Mouse (Mus musculus) hindbrain, embryonic 13.5 days (tissue): ENCODE data around the gene Acvr1b. TPM values are rescaled to one million over a fixed set of nuclear protein-coding genes. Genes with fewer than 3 reads are reported as not detected.
A peak's percentile ranks its signal among the peaks of the same experiment; 100 is the strongest.

Source experiments
- ATAC-seq: fragments of 200-750 bp; cut with Nextera tagmentation; 2 replicates; pipeline ENCODE4 v1.8.0; 2017; ENCODE audit warnings: moderate TSS enrichment; ENCODE audit not compliant: low FRiP score
- H3K27ac ChIP-seq: fragments of 300-500 bp; sonication (generic); 2 replicates; pipeline ENCODE4 v1.5.1; 2015; ENCODE audit warnings: inconsistent platforms, mild to moderate bottlenecking, moderate library complexity
- H3K27me3 ChIP-seq: fragments of 300-500 bp; sonication (generic); 2 replicates; pipeline ENCODE4 v1.6.1; 2015; ENCODE audit warnings: mild to moderate bottlenecking, inconsistent platforms
- H3K36me3 ChIP-seq: fragments of 300-500 bp; sonication (generic); 2 replicates; pipeline ENCODE4 v1.6.1; 2015; ENCODE audit warnings: mild to moderate bottlenecking, inconsistent platforms
- H3K4me1 ChIP-seq: fragments of 300-500 bp; sonication (generic); replicated peaks from 2 replicates; pipeline ENCODE4 v1.6.1; 2015; ENCODE audit warnings: inconsistent platforms
- H3K4me2 ChIP-seq: fragments of 300-500 bp; sonication (generic); 2 replicates; pipeline ENCODE4 v1.6.1; 2015; ENCODE audit warnings: inconsistent platforms, mild to moderate bottlenecking, moderate library complexity
- H3K4me3 ChIP-seq: fragments of 300-500 bp; sonication (generic); 2 replicates; pipeline ENCODE4 v1.5.1; 2015; ENCODE audit warnings: mild to moderate bottlenecking, inconsistent platforms
- H3K9ac ChIP-seq: fragments of 300-500 bp; sonication (generic); 2 replicates; pipeline ENCODE4 v1.6.1; 2015; ENCODE audit warnings: mild to moderate bottlenecking, inconsistent platforms
- H3K9me3 ChIP-seq: fragments of 300-500 bp; sonication (generic); 2 replicates; pipeline ENCODE4 v1.6.1; 2016; ENCODE audit warnings: inconsistent platforms
- WGBS: fragments of 180-500 bp; shearing (Covaris S2); methylation state at CpG from one replicate; pipeline ENCODE4 v1.1.7; 2015; 5-methylcytosine and 5-hydroxymethylcytosine counted together
- polyA plus RNA-seq: library from polyadenylated mRNA; unstranded; fragments of >200 nt; fragmentation: Nextera tagmentation; extraction: Ambion mirVana; gene quantifications from 2 replicates; pipeline ENCODE4 v1.2.1, GENCODE M21; 2015

Acvr1b gene
- polyA plus RNA-seq, 1 experiment from 2014 or later = 20.5 TPM

GRCm38 (mm10) chr15:101228866-101229590 is 55.2 kb downstream of the Acvr1b start:
- no peak overlapping the region for H3K4me3 ChIP-seq

GRCm38 (mm10) chr15:101230503-101230902 is 56.6 kb downstream of the Acvr1b start:
- no peak overlapping the region for H3K9ac ChIP-seq
- no peaks in the 10 kb centered on the region for H3K9me3 ChIP-seq
- WGBS = 95% methylated on average over 19 of the region's 19 CpGs
- H3K4me3 ChIP-seq = no peak overlapping the region
- H3K4me1 ChIP-seq = peaks cover 21% of the 10 kb centered on the region
- ATAC-seq = no peak
- H3K4me2 ChIP-seq = no peak overlapping the region
- H3K27me3 ChIP-seq = peaks cover 21% of the 10 kb centered on the region
- peaks cover 27% of the 10 kb centered on the region for H3K36me3 ChIP-seq
- H3K27ac ChIP-seq = no peak overlapping the region

More at GRCm38 (mm10) chr15:101228866-101229590, 55.2 kb downstream of the Acvr1b start:
- no peaks in the 10 kb centered on the region for H3K9me3 ChIP-seq
- H3K9ac ChIP-seq = 0 out of 2 replicates have a peak overlapping the region, but pooled peaks have one; percentile 2
- peaks cover 28% of the 10 kb centered on the region for H3K4me1 ChIP-seq
- 90% methylated on average over 21 of the region's 21 CpGs for WGBS
- H3K36me3 ChIP-seq = peaks cover 27% of the 10 kb centered on the region
- H3K27me3 ChIP-seq = peaks cover 28% of the 10 kb centered on the region
- ATAC-seq = no peak
- H3K27ac ChIP-seq = no peak overlapping the region
- H3K4me2 ChIP-seq = no peak overlapping the region

- ATAC-seq = no peak
- H3K4me3 ChIP-seq = peak overlapping the region; percentile 26
- no peaks in the 10 kb centered on the region for H3K9me3 ChIP-seq
- H3K27ac ChIP-seq = no peak overlapping the region
- peaks cover 16% of the 10 kb centered on the region; the same call in 1 of the 2 replicates for H3K27me3 ChIP-seq
- H3K4me1 ChIP-seq = peaks cover 27% of the 10 kb centered on the region
- 78% methylated on average over 23 of the region's 23 CpGs for WGBS
- H3K9ac ChIP-seq = peak overlapping the region; percentile 59; the same call in 1 of the 2 replicates
- peak overlapping the region; percentile 50 for H3K4me2 ChIP-seq
- H3K36me3 ChIP-seq = peaks cover 27% of the 10 kb centered on the region
Observed at GRCm38 (mm10) chr15:101230995-101231647, 57.3 kb downstream of the Acvr1b start.

GRCm38 (mm10) chr15:101231648-101232180 is 57.8 kb downstream of the Acvr1b start:
- peak; percentile 28; the same call in 1 of the 2 replicates for ATAC-seq
- Histone ChIP-seq H3K36me3 (peaks cover 27% of the 10 kb centered on the region), H3K27me3 (peaks cover 14% of the 10 kb centered on the region; the same call in 1 of the 2 replicates), H3K4me2 (peak overlapping the region; percentile 50), H3K4me1 (peaks cover 28% of the 10 kb centered on the region), H3K9me3 (no peaks in the 10 kb centered on the region), H3K27ac (no peak overlapping the region), H3K9ac (peak overlapping the region; percentile 59; the same call in 1 of the 2 replicates), H3K4me3 (peak overlapping the region; percentile 26)
- WGBS = 61% methylated on average over 56 of the region's 56 CpGs

GRCm38 (mm10) chr15:101232607-101233006 is 58.7 kb downstream of the Acvr1b start:
- no peak overlapping the region for H3K4me2 ChIP-seq
- no peak for ATAC-seq
- H3K4me3 ChIP-seq = no peak overlapping the region
- 81% methylated on average over 4 of the region's 4 CpGs for WGBS
- peaks cover 28% of the 10 kb centered on the region for H3K4me1 ChIP-seq
- peaks cover 27% of the 10 kb centered on the region for H3K36me3 ChIP-seq
- H3K27ac ChIP-seq = no peak overlapping the region
- no peaks in the 10 kb centered on the region for H3K9me3 ChIP-seq
- H3K9ac ChIP-seq = 0 out of 2 replicates have a peak overlapping the region, but pooled peaks have one; percentile 29
- H3K27me3 ChIP-seq = peaks cover 10% of the 10 kb centered on the region; the same call in 1 of the 2 replicates

- Histone ChIP-seq H3K27ac (no peak overlapping the region), H3K9ac (no peak overlapping the region), H3K4me1 (peaks cover 23% of the 10 kb centered on the region), H3K4me2 (no peak overlapping the region), H3K4me3 (no peak overlapping the region), H3K27me3 (peaks cover 15% of the 10 kb centered on the region; the same call in 1 of the 2 replicates), H3K36me3 (peaks cover 27% of the 10 kb centered on the region), H3K9me3 (no peaks in the 10 kb centered on the region)
- no peak for ATAC-seq
- WGBS = 89% methylated on average over 3 of the region's 3 CpGs
Observed at GRCm38 (mm10) chr15:101233183-101233582, 59.3 kb downstream of the Acvr1b start.

- Histone ChIP-seq H3K27me3 (peaks cover 20% of the 10 kb centered on the region), H3K4me2 (no peak overlapping the region), H3K9ac (no peak overlapping the region), H3K4me3 (no peak overlapping the region), H3K27ac (no peak overlapping the region), H3K4me1 (peaks cover 22% of the 10 kb centered on the region), H3K36me3 (peaks cover 27% of the 10 kb centered on the region), H3K9me3 (no peaks in the 10 kb centered on the region)
- no peak for ATAC-seq
- 14% methylated on average over 11 of the region's 11 CpGs for WGBS
Observed at GRCm38 (mm10) chr15:101233641-101234275, 59.9 kb downstream of the Acvr1b start.

- H3K4me3 ChIP-seq = no peak overlapping the region
- 0 out of 2 replicates have a peak overlapping the region, but pooled peaks have one; percentile 13 for H3K9ac ChIP-seq
- WGBS = 55% methylated on average over 10 of the region's 10 CpGs
- peaks cover 27% of the 10 kb centered on the region for H3K4me1 ChIP-seq
- H3K36me3 ChIP-seq = peaks cover 20% of the 10 kb centered on the region
- H3K4me2 ChIP-seq = no peak overlapping the region
- ATAC-seq = no peak
- H3K27me3 ChIP-seq = peaks cover 27% of the 10 kb centered on the region
- H3K27ac ChIP-seq = no peak overlapping the region
- no peaks in the 10 kb centered on the region for H3K9me3 ChIP-seq
Observed at GRCm38 (mm10) chr15:101234611-101235341, 60.9 kb downstream of the Acvr1b start.

GRCm38 (mm10) chr15:101235342-101235698 is 61.5 kb downstream of the Acvr1b start:
- Histone ChIP-seq H3K27ac (no peak overlapping the region), H3K4me3 (no peak overlapping the region), H3K36me3 (peaks cover 14% of the 10 kb centered on the region), H3K4me1 (peaks cover 27% of the 10 kb centered on the region), H3K9me3 (no peaks in the 10 kb centered on the region), H3K27me3 (peaks cover 29% of the 10 kb centered on the region), H3K4me2 (no peak overlapping the region), H3K9ac (0 out of 2 replicates have a peak overlapping the region, but pooled peaks have one; percentile 13)
- 34% methylated on average over 5 of the region's 5 CpGs for WGBS
- ATAC-seq = no peak

GRCm38 (mm10) chr15:101235728-101236327 is 62.0 kb downstream of the Acvr1b start:
- H3K9me3 ChIP-seq = no peaks in the 10 kb centered on the region
- 0 out of 2 replicates have a peak, but pooled peaks have one; percentile 12 for ATAC-seq

GRCm38 (mm10) chr15:101236878-101237277 is 63.0 kb downstream of the Acvr1b start:
- Histone ChIP-seq H3K4me2 (no peak overlapping the region), H3K4me3 (no peak overlapping the region), H3K9ac (no peak overlapping the region), H3K27me3 (peaks cover 33% of the 10 kb centered on the region), H3K9me3 (no peaks in the 10 kb centered on the region), H3K27ac (no peak overlapping the region), H3K4me1 (peaks cover 26% of the 10 kb centered on the region), H3K36me3 (no peaks in the 10 kb centered on the region)
- WGBS = 12% methylated on average over 3 of the region's 3 CpGs
- no peak for ATAC-seq

More at GRCm38 (mm10) chr15:101235728-101236327, 62.0 kb downstream of the Acvr1b start:
- Histone ChIP-seq H3K27ac (no peak overlapping the region), H3K4me2 (no peak overlapping the region), H3K4me1 (peaks cover 28% of the 10 kb centered on the region), H3K27me3 (peaks cover 29% of the 10 kb centered on the region), H3K4me3 (no peak overlapping the region), H3K36me3 (peaks cover 9% of the 10 kb centered on the region), H3K9ac (0 out of 2 replicates have a peak overlapping the region, but pooled peaks have one; percentile 13)
- 23% methylated on average over 12 of the region's 12 CpGs for WGBS
